Mouse (Mus musculus): ENCODE data around the gene Tnxb.

DNA sequence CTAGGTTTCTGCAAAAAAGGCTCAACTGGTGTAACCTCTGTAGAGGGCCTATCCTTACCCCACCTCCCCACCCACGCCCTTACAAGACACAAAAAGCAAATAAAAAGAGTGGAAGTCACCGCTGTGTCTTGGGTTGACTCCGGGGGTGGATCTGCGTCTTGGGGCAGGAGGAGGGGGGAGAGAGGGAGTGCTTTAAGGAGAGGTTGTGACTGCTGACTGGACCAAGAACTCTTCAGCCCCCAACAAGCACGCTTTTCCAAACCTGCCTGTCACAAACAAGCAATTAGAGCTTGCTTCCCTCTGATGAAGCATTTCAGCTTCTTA, 41.7 kb upstream of the Tnxb start:
- TF ChIP-seq CTCF (IDR thresholded peaks at IDR 0.05; ENCODE audit: insufficient read depth, low read length), result no peak
- TF ChIP-seq POLR2A (IDR thresholded peaks at IDR 0.05; ENCODE audit: borderline replicate concordance, extremely low read depth, low read depth, low read length), result no peak

Data from lung, adult 2 months (tissue).